Mouse (Mus musculus) cerebellum, adult 2 months (tissue): ENCODE results near the gene Rps11.

Experiments used
- CTCF ChIP-seq: fragments of 200-500 bp; IDR thresholded peaks from 2 replicates; pipeline ENCODE4 v1.5.1; 2011; ENCODE audit warnings: low read depth, mild to moderate bottlenecking, control low read depth, low read length, moderate library complexity, borderline replicate concordance; ENCODE audit not compliant: insufficient read depth
- POLR2A ChIP-seq: fragments of 200-500 bp; IDR thresholded peaks from 2 replicates; pipeline ENCODE4 v1.6.1; 2011; ENCODE audit warnings: low read length, control low read depth, borderline replicate concordance; ENCODE audit not compliant: insufficient read depth

- TF ChIP-seq CTCF (no peak), POLR2A (no peak)
These were observed 28.9 kb downstream of the Rps11 start for GRCm38 (mm10) chr7:45095367-45095766.
